Mouse (Mus musculus): ENCODE data around the gene Elmo1. TPM values are rescaled to one million over a fixed set of nuclear protein-coding genes. Genes with fewer than 3 reads are reported as not detected.
A peak's percentile ranks its signal among the peaks of the same experiment; 100 is the strongest.

Gene Elmo1
- polyA plus RNA-seq, 1 experiment from 2014 or later = 38.3 TPM

GRCm38 (mm10) chr13:20404530-20404929, 314.1 kb downstream of the Elmo1 start:
- DNase-seq = peak; percentile 41
- Histone ChIP-seq H3K9me3 (ENCODE audit: control insufficient read depth, low read length) (no peaks in the 10 kb centered on the region), H3K4me2 (ENCODE audit: low read length) (no peak overlapping the region), H3K27ac (replicated peaks; ENCODE audit: low read depth, low read length) (0 out of 2 replicates have a peak overlapping the region, but pooled peaks have one; percentile 37), H3K36me3 (ENCODE audit: control insufficient read depth, insufficient read depth, low read length) (no peaks in the 10 kb centered on the region), H3K27me3 (ENCODE audit: control insufficient read depth, insufficient read depth, low read length) (no peaks in the 10 kb centered on the region), H3K4me1 (ENCODE audit: control insufficient read depth, insufficient read depth, low read length) (peaks cover 20% of the 10 kb centered on the region; the same call in 1 of the 2 replicates), H3K4me3 (replicated peaks; ENCODE audit: low read depth, low read length) (no peak overlapping the region), H3K9ac (replicated peaks; ENCODE audit: low read length) (no peak overlapping the region)
- WGBS = 17% methylated on average over 3 of the region's 3 CpGs
- peak; percentile 28; the same call in 1 of the 2 replicates for ATAC-seq (ENCODE audit: low FRiP score, low TSS enrichment)

DNA sequence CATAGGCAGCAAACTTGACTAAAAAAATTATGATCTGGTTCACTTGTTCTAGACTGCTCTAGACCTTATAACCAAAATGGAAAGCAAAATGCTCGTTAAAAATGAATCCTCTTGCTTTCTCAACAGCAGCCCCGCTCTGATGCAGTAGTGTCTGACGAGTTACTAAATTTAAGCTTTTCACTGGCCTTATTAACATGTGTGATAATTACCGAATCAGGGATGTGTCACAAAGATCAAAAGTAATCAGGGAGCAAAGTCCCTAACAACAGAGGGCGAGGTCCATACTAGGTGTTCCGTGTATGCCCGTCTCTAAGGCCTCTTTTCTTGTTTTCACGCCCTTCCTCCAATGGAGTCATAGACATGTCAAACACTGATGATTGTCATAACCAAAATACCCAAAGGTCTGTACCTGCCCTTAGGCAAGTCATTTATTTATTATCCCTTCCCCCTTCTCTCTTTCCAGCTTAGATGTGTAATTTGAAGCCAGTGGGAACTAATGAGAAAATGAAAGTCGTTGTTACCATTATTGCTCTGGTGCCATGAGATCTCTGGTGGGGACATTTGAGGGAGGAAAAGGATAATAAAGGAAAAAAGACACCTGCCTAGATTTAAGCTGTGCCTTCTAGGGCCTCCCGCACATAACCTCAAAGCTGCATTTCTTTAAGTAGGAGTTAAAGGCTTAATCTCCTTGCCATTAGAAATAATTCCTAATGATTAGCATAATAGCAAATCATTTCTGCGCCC, 316.2 kb downstream of the Elmo1 start:
- DNase-seq (peak; percentile 41), ATAC-seq (ENCODE audit: low FRiP score, low TSS enrichment) (peak; percentile 46)
- no peaks in the 10 kb centered on the region for H3K36me3 ChIP-seq (ENCODE audit: control insufficient read depth, insufficient read depth, low read length)
- peaks cover 24% of the 10 kb centered on the region for H3K4me1 ChIP-seq (ENCODE audit: control insufficient read depth, insufficient read depth, low read length)
- H3K27ac ChIP-seq (replicated peaks; ENCODE audit: low read depth, low read length) = no peak overlapping the region
- no peak overlapping the region for H3K4me3 ChIP-seq (replicated peaks; ENCODE audit: low read depth, low read length)
- no peaks in the 10 kb centered on the region for H3K27me3 ChIP-seq (ENCODE audit: control insufficient read depth, insufficient read depth, low read length)
- no peak overlapping the region for H3K4me2 ChIP-seq (ENCODE audit: low read length)
- H3K9ac ChIP-seq (replicated peaks; ENCODE audit: low read length) = no peak overlapping the region
- WGBS = 63% methylated on average over 11 of the region's 11 CpGs
- H3K9me3 ChIP-seq (ENCODE audit: control insufficient read depth, low read length) = no peaks in the 10 kb centered on the region

DNA sequence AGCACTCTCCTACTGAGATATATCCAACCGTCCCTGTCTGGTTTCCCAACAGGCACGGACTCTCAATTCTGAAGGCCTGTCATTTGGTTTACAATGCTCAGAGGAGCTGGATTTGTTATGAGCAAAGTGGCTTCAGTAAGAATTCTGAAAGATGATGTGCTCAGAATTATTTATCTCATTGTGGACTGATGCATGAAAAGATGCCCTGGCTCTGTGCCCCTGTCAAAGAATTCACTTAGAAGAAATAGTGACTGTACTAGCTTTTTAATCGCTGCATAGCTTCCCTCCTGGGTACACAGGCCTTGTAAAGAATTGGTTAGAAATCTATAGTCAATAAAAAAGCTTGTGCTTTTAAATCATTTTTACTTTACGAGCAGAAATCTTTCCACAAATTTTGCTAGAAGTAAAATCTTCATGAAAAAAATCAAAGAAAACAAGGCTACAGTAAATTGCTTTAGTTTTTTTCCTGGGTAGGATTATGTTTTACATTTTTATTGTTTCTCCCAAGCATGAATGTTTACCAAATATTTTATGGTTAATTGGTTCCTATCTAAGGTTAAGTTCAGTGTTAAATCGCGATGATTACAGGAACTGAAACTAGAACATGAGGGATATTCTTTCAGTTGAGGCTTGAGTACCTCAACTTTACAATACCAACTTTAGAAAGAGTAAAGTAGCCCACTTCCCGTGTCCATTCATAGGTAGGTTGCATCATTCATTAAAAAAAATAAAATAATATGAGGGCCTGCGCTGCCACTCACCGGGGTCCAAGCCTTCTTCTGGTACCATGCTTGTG, 320.1 kb downstream of the Elmo1 start:
- WGBS = 69% methylated on average over 9 of the region's 9 CpGs
- H3K9ac ChIP-seq (replicated peaks; ENCODE audit: low read length) = no peak overlapping the region
- peak; percentile 37 for DNase-seq
- peak overlapping the region; percentile 64 for H3K27ac ChIP-seq (replicated peaks; ENCODE audit: low read depth, low read length)
- peaks cover 14% of the 10 kb centered on the region for H3K4me1 ChIP-seq (ENCODE audit: control insufficient read depth, insufficient read depth, low read length)
- no peaks in the 10 kb centered on the region for H3K36me3 ChIP-seq (ENCODE audit: control insufficient read depth, insufficient read depth, low read length)
- ATAC-seq (ENCODE audit: low FRiP score, low TSS enrichment) = no peak
- no peak overlapping the region for H3K4me3 ChIP-seq (replicated peaks; ENCODE audit: low read depth, low read length)
- H3K9me3 ChIP-seq (ENCODE audit: control insufficient read depth, low read length) = no peaks in the 10 kb centered on the region
- H3K27me3 ChIP-seq (ENCODE audit: control insufficient read depth, insufficient read depth, low read length) = no peaks in the 10 kb centered on the region
- H3K4me2 ChIP-seq (ENCODE audit: low read length) = no peak overlapping the region

DNA sequence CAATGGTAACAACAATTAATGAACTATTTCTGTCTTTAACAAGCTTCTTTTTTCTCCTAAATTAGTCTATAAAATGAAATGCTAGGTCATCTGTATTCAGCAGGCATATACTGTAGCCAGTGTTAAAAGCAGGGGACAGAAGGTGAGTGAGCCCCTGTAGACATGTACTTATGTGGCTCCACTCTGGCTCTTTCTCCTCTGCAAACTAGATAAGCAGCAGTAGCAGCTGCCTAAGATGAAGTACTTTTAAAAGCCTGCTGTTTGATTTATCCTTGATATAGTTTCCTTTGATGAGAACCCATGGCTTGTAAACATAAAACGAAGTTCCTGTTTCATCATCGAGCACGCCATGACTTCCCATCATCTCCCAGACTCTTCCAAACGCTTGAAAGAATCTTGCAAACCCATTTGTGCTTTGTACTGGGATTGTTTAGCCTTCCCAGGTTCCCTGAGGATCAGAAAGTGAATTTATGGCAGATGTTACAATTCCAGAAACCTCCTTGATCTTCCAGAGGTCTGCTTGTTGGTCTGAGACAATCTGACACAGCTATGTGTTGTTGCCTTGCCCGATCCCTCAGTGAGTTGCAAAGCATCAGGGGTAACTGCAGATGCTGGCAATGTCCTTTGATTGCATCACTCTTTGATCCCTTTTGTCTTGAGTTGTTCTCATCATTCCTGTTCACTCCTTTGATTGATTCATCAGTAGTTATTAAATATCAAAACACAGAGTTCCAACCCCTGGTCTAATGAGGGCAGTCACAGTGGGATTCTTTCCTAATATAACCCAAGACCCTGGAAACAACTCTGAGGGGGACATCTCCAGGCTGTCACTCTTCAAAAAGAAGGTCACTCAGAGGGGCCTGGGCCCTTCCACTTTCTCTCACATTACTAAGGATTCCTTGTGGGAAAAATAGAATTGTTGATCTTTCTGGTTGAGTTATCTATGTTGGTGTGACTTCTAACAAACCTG, 326.6 kb downstream of the Elmo1 start:
- H3K36me3 ChIP-seq (ENCODE audit: control insufficient read depth, insufficient read depth, low read length) = no peaks in the 10 kb centered on the region
- H3K27ac ChIP-seq (replicated peaks; ENCODE audit: low read depth, low read length) = no peak overlapping the region
- no peaks in the 10 kb centered on the region for H3K4me1 ChIP-seq (ENCODE audit: control insufficient read depth, insufficient read depth, low read length)
- H3K9ac ChIP-seq (replicated peaks; ENCODE audit: low read length) = no peak overlapping the region
- no peak overlapping the region for H3K4me3 ChIP-seq (replicated peaks; ENCODE audit: low read depth, low read length)
- no peak for DNase-seq
- H3K9me3 ChIP-seq (ENCODE audit: control insufficient read depth, low read length) = no peaks in the 10 kb centered on the region
- ATAC-seq (ENCODE audit: low FRiP score, low TSS enrichment) = no peak
- WGBS = 75% methylated on average over 5 of the region's 5 CpGs
- H3K4me2 ChIP-seq (ENCODE audit: low read length) = no peak overlapping the region
- H3K27me3 ChIP-seq (ENCODE audit: control insufficient read depth, insufficient read depth, low read length) = no peaks in the 10 kb centered on the region

DNA sequence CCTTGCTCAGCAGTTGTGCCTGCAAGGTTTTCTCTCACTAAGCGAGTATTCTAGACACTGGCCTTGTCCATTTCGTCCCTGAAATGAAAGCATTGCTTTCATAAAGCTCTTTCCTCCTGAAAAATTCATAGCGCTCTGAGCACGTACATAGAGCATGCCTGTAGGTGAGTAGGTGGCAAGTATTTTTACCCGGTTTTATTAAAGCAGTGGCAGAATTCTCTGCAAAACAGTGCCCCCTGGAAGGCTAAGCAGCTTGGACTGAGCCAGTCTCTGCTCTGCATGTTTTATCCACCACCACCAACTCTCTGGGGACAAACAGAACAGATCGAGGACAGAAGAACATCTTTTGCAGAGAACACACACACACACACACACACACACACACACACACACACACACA, 340.6 kb downstream of the Elmo1 start:
- DNase-seq (peak; percentile 41), ATAC-seq (ENCODE audit: low FRiP score, low TSS enrichment) (no peak)
- H3K4me1 ChIP-seq (ENCODE audit: control insufficient read depth, insufficient read depth, low read length) = no peaks in the 10 kb centered on the region
- no peaks in the 10 kb centered on the region for H3K36me3 ChIP-seq (ENCODE audit: control insufficient read depth, insufficient read depth, low read length)
- no peak overlapping the region for H3K4me3 ChIP-seq (replicated peaks; ENCODE audit: low read depth, low read length)
- H3K9me3 ChIP-seq (ENCODE audit: control insufficient read depth, low read length) = no peaks in the 10 kb centered on the region
- no peak overlapping the region for H3K4me2 ChIP-seq (ENCODE audit: low read length)
- no peak overlapping the region for H3K27ac ChIP-seq (replicated peaks; ENCODE audit: low read depth, low read length)
- WGBS = 59% methylated on average over 6 of the region's 6 CpGs
- H3K27me3 ChIP-seq (ENCODE audit: control insufficient read depth, insufficient read depth, low read length) = no peaks in the 10 kb centered on the region
- no peak overlapping the region for H3K9ac ChIP-seq (replicated peaks; ENCODE audit: low read length)

DNA sequence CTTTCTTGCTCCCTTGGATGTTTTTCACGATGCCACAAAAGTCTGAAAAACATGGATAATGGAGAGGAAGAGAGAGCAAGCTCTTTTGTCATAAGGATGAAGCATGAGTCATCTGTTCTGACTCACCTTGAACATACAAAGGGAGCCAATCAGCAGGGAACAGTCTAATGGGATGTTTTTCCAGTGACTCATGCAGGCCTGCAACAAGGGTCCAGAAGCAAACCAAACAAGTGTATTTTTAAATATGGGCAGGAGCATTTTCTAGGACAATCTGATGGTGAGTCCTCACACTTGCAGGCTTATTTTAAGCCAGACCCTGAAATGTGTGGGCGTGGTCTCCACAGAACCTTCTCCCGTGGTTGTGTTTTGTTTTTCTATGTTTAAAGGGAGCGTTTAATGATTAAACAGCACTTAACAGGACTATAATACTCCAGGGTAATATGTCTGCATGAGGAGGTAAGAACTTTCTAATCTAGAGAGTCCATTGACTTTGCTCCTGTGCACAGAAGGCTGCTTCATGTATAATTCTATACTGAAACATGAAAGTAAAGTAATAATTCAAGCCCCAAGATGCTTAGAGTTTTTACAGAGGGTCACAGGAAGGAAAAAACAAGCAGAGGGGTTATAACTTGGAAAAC, 342.9 kb downstream of the Elmo1 start:
- no peaks in the 10 kb centered on the region for H3K4me1 ChIP-seq (ENCODE audit: control insufficient read depth, insufficient read depth, low read length)

GRCm38 (mm10) chr13:20434071-20434470, 343.7 kb downstream of the Elmo1 start:
- DNase-seq = no peak
- Histone ChIP-seq H3K9ac (replicated peaks; ENCODE audit: low read length) (no peak overlapping the region), H3K9me3 (ENCODE audit: control insufficient read depth, low read length) (no peaks in the 10 kb centered on the region), H3K36me3 (ENCODE audit: control insufficient read depth, insufficient read depth, low read length) (no peaks in the 10 kb centered on the region), H3K27ac (replicated peaks; ENCODE audit: low read depth, low read length) (no peak overlapping the region), H3K4me3 (replicated peaks; ENCODE audit: low read depth, low read length) (no peak overlapping the region), H3K4me2 (ENCODE audit: low read length) (no peak overlapping the region), H3K4me1 (ENCODE audit: control insufficient read depth, insufficient read depth, low read length) (no peaks in the 10 kb centered on the region), H3K27me3 (ENCODE audit: control insufficient read depth, insufficient read depth, low read length) (no peaks in the 10 kb centered on the region)
- 75% methylated on average over 4 of the region's 4 CpGs for WGBS
- ATAC-seq (ENCODE audit: low FRiP score, low TSS enrichment) = no peak

More for the DNA sequence above, 342.9 kb downstream of the Elmo1 start:
- 85% methylated on average over 4 of the region's 4 CpGs for WGBS
- Histone ChIP-seq H3K9me3 (ENCODE audit: control insufficient read depth, low read length) (no peaks in the 10 kb centered on the region), H3K4me2 (ENCODE audit: low read length) (no peak overlapping the region), H3K36me3 (ENCODE audit: control insufficient read depth, insufficient read depth, low read length) (no peaks in the 10 kb centered on the region), H3K27me3 (ENCODE audit: control insufficient read depth, insufficient read depth, low read length) (no peaks in the 10 kb centered on the region), H3K9ac (replicated peaks; ENCODE audit: low read length) (no peak overlapping the region), H3K4me3 (replicated peaks; ENCODE audit: low read depth, low read length) (no peak overlapping the region), H3K27ac (replicated peaks; ENCODE audit: low read depth, low read length) (no peak overlapping the region)
- no peak for DNase-seq
- ATAC-seq (ENCODE audit: low FRiP score, low TSS enrichment) = no peak

- Histone ChIP-seq H3K36me3 (ENCODE audit: control insufficient read depth, insufficient read depth, low read length) (no peaks in the 10 kb centered on the region), H3K27ac (replicated peaks; ENCODE audit: low read depth, low read length) (no peak overlapping the region), H3K27me3 (ENCODE audit: control insufficient read depth, insufficient read depth, low read length) (no peaks in the 10 kb centered on the region), H3K4me2 (ENCODE audit: low read length) (no peak overlapping the region), H3K9ac (replicated peaks; ENCODE audit: low read length) (no peak overlapping the region), H3K9me3 (ENCODE audit: control insufficient read depth, low read length) (no peaks in the 10 kb centered on the region), H3K4me3 (replicated peaks; ENCODE audit: low read depth, low read length) (no peak overlapping the region), H3K4me1 (ENCODE audit: control insufficient read depth, insufficient read depth, low read length) (no peaks in the 10 kb centered on the region)
- WGBS = 85% methylated on average over 1 of the region's 1 CpGs
- ATAC-seq (ENCODE audit: low FRiP score, low TSS enrichment) (no peak), DNase-seq (no peak)
Measured at GRCm38 (mm10) chr13:20439488-20439887, 349.1 kb downstream of the Elmo1 start.
